Mouse (Mus musculus) liver, embryonic 14.5 days (tissue): Measurements from ENCODE around the gene Bspry.

Experiments
- CTCF ChIP-seq: IDR thresholded peaks from 2 replicates; pipeline ENCODE4 v1.5.1; 2016; ENCODE audit warnings: antibody characterized with exemption, low read depth, control low read depth
- EP300 ChIP-seq: IDR thresholded peaks from 2 replicates; pipeline ENCODE4 v1.6.1; 2016; ENCODE audit warnings: antibody characterized with exemption, low read depth

DNA sequence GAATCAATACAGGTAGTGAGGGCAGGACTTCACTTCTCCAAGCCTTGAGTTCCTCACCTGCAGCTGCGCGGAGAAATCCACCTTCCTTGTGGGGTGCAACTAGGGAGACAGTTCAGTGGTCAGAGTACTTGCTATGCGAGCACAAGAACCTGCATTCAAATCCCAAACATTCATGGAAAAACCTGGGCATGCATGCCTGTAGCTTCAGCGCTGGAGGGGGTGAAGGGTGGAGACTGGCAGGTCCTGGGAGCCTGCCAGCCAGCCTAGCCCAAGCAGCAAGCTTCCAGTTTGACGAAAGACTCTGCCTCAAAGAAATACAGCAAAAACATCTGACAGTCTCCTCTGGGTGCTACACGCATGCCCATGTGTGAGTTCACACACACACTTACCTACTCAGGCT is 44.8 kb upstream of the Bspry start, which contains the start of gene Rnf183:
- TF ChIP-seq CTCF (no peak), EP300 (no peak)
